Mouse (Mus musculus) lung, postnatal 4 days (tissue): ENCODE results near the gene Gm20909.
"Not testable (repeated sequence)": the region's sequence is repeated elsewhere in the genome, so short reads cannot be mapped to it uniquely, and the experiment has no call there.

Source experiments
- DNase-seq, 2 experiments: peaks; one replicate each; pipeline ENCODE4 v3.0.0; 2021

The Gm20909 gene

GRCm38 (mm10) chrY:21164270-21164669 lies at the start of gene Gm20909:
Gene Gm20909 (plus strand): TSS chrY:21164570.
- DNase-seq, result not testable (repeated sequence)
